Mouse (Mus musculus) brain, embryonic 14.5 days (tissue): ENCODE data around the gene Olfr1065.

Experiments
- CTCF ChIP-seq: fragments of 200-500 bp; IDR thresholded peaks from 2 replicates; pipeline ENCODE4 v1.5.1; 2012; ENCODE audit warnings: inconsistent platforms, mild to moderate bottlenecking, moderate library complexity, borderline replicate concordance; ENCODE audit not compliant: insufficient read depth, insufficient read length; ENCODE audit errors: extremely low read depth
- POLR2A ChIP-seq: fragments of 200-500 bp; IDR thresholded peaks from 2 replicates; pipeline ENCODE4 v1.6.1; 2012; ENCODE audit warnings: mild to moderate bottlenecking, inconsistent platforms, borderline replicate concordance; ENCODE audit not compliant: poor library complexity, insufficient read depth, insufficient read length, severe bottlenecking; ENCODE audit errors: extremely low read depth

GRCm38 (mm10) chr2:86456169-86456568, 5.8 kb upstream of the Olfr1065 start, which contains the start of gene Olfr1066:
- TF ChIP-seq CTCF, result no peak
- TF ChIP-seq POLR2A, result no peak
